Mouse (Mus musculus) midbrain, postnatal 0 days (tissue): ENCODE data around the gene Gprasp2. TPM values are rescaled to one million over a fixed set of nuclear protein-coding genes. Genes with fewer than 3 reads are reported as not detected.

Experiments used
- ATAC-seq: fragments of 200-750 bp; cut with Nextera tagmentation; 2 replicates; pipeline ENCODE4 v1.8.0; 2017; ENCODE audit warnings: moderate number of reproducible peaks, mild to moderate bottlenecking, moderate TSS enrichment, moderate library complexity; ENCODE audit not compliant: low FRiP score
- DNase-seq: peaks from one replicate; pipeline ENCODE4 v3.0.0-alpha.2; 2015; ENCODE audit warnings: low spot score
- H3K27ac ChIP-seq: fragments of 300-500 bp; sonication (generic); 2 replicates; pipeline ENCODE4 v1.5.1; 2014; ENCODE audit warnings: low read depth, mild to moderate bottlenecking, low read length, mixed read lengths
- H3K27me3 ChIP-seq: fragments of 300-500 bp; sonication (generic); 2 replicates; pipeline ENCODE4 v1.6.1; 2014; ENCODE audit warnings: low read length, control low read depth, mixed read lengths; ENCODE audit not compliant: insufficient read depth
- H3K36me3 ChIP-seq: fragments of 300-500 bp; sonication (generic); 2 replicates; pipeline ENCODE4 v1.6.1; 2014; ENCODE audit warnings: low read length, control low read depth, mixed read lengths; ENCODE audit not compliant: insufficient read depth
- H3K4me1 ChIP-seq: fragments of 300-500 bp; sonication (generic); 2 replicates; pipeline ENCODE4 v1.6.1; 2014; ENCODE audit warnings: mild to moderate bottlenecking, control low read depth, antibody characterized with exemption, low read length, mixed read lengths; ENCODE audit not compliant: insufficient read depth
- H3K4me2 ChIP-seq: fragments of 300-500 bp; sonication (generic); 2 replicates; pipeline ENCODE4 v1.6.1; 2014; ENCODE audit warnings: low read depth, mild to moderate bottlenecking, low read length, mixed read lengths; ENCODE audit not compliant: poor library complexity, severe bottlenecking
- H3K4me3 ChIP-seq: fragments of 300-500 bp; sonication (generic); 2 replicates; pipeline ENCODE4 v1.5.1; 2014; ENCODE audit warnings: low read depth, mild to moderate bottlenecking, low read length, moderate library complexity
- H3K9ac ChIP-seq: fragments of 300-500 bp; sonication (generic); replicated peaks from 2 replicates; pipeline ENCODE4 v1.6.1; 2014; ENCODE audit warnings: mild to moderate bottlenecking, low read length, moderate library complexity, mixed read lengths; ENCODE audit not compliant: poor library complexity, severe bottlenecking
- H3K9me3 ChIP-seq: fragments of 300-500 bp; sonication (generic); 2 replicates; pipeline ENCODE4 v1.6.1; 2016; ENCODE audit warnings: low read length, control low read depth
- CTCF ChIP-seq: IDR thresholded peaks from 2 replicates; pipeline ENCODE4 v1.5.1; 2016; ENCODE audit warnings: antibody characterized with exemption, mild to moderate bottlenecking
- WGBS: fragments of 180-500 bp; shearing (Covaris S2); extraction: QIAGEN DNeasy Blood & Tissue Kit; methylation state at CpG from one replicate; pipeline ENCODE4 v1.1.7; 2014; 5-methylcytosine and 5-hydroxymethylcytosine counted together
- polyA plus RNA-seq: library from polyadenylated mRNA; unstranded; fragments of >200 nt; fragmentation: Nextera tagmentation; extraction: Ambion mirVana; gene quantifications from 2 replicates; pipeline ENCODE4 v1.2.1, GENCODE M21; 2015
- total RNA-seq: library from RNA; depleted of rRNA; stranded (reverse); fragments of >200 nt; gene quantifications from 2 replicates; pipeline ENCODE4 v1.2.3, GENCODE M21; 2014; rRNA removed

The Gprasp2 gene
- total and polyA plus RNA-seq, 2 experiments from 2014 or later: 198 to 285 TPM

- no peak for DNase-seq
- Histone ChIP-seq H3K9ac (no peak overlapping the region), H3K4me1 (no peaks in the 10 kb centered on the region), H3K4me3 (no peak overlapping the region), H3K4me2 (no peak overlapping the region), H3K27ac (no peak overlapping the region), H3K27me3 (no peaks in the 10 kb centered on the region), H3K36me3 (no peaks in the 10 kb centered on the region), H3K9me3 (no peaks in the 10 kb centered on the region)
- WGBS: 84% methylated on average over 1 of the region's 1 CpGs
- TF ChIP-seq CTCF: no peak
- no peak for ATAC-seq
These were observed 37.8 kb downstream of the Gprasp2 start for GRCm38 (mm10) chrX:135876679-135877078.

- Histone ChIP-seq H3K27ac (no peak overlapping the region), H3K27me3 (no peaks in the 10 kb centered on the region), H3K36me3 (no peaks in the 10 kb centered on the region), H3K4me3 (no peak overlapping the region), H3K4me1 (no peaks in the 10 kb centered on the region), H3K4me2 (no peak overlapping the region), H3K9ac (no peak overlapping the region), H3K9me3 (no peaks in the 10 kb centered on the region)
- WGBS: 100% methylated on average over 1 of the region's 1 CpGs
- TF ChIP-seq CTCF: no peak
- no peak for ATAC-seq
- DNase-seq: no peak
These were observed 40.8 kb downstream of the Gprasp2 start for GRCm38 (mm10) chrX:135879626-135880025.

GRCm38 (mm10) chrX:135885411-135886233 lies 46.8 kb downstream of the Gprasp2 start:
- Histone ChIP-seq H3K36me3 (peaks cover 6% of the 10 kb centered on the region; the same call in 1 of the 2 replicates), H3K4me1 (no peaks in the 10 kb centered on the region), H3K4me3 (peak overlapping the region; percentile 61), H3K27me3 (no peaks in the 10 kb centered on the region), H3K9ac (peak overlapping the region; percentile 70), H3K4me2 (peak overlapping the region; percentile 47), H3K27ac (peak overlapping the region; percentile 86), H3K9me3 (no peaks in the 10 kb centered on the region)
- 24% methylated on average over 38 of the region's 41 CpGs for WGBS
- peak; percentile 28 for TF ChIP-seq CTCF
- peak; percentile 90 for DNase-seq
- peak; percentile 97 for ATAC-seq

- ATAC-seq (peak; percentile 25; the same call in 1 of the 2 replicates), DNase-seq (peak; percentile 4)
- peak overlapping the region; percentile 47 for H3K4me2 ChIP-seq
- WGBS: 23% methylated on average over 10 of the region's 11 CpGs
- peak overlapping the region; percentile 61 for H3K4me3 ChIP-seq
- TF ChIP-seq CTCF: no peak
- no peaks in the 10 kb centered on the region for H3K9me3 ChIP-seq
- H3K27ac ChIP-seq: peak overlapping the region; percentile 86
- peak overlapping the region; percentile 70 for H3K9ac ChIP-seq
- H3K4me1 ChIP-seq: no peaks in the 10 kb centered on the region
- H3K36me3 ChIP-seq: peaks cover 6% of the 10 kb centered on the region; the same call in 1 of the 2 replicates
- H3K27me3 ChIP-seq: no peaks in the 10 kb centered on the region
These were observed 47.4 kb downstream of the Gprasp2 start for GRCm38 (mm10) chrX:135886234-135886585.

Other genes starting within 250 kb of the Gprasp2 start
- not detected in 2 replicates for gene Nxf7, start 240.3 kb upstream of the Gprasp2 start, total RNA-seq
- gene Nxf7, start 240.3 kb upstream of the Gprasp2 start, polyA plus RNA-seq: not detected in 2 replicates
- not detected in 2 replicates for gene Prame, start 211.3 kb upstream of the Gprasp2 start, total RNA-seq
- gene Prame, start 211.3 kb upstream of the Gprasp2 start, polyA plus RNA-seq: not detected in 2 replicates
- gene Tcp11x2, start 145.2 kb upstream of the Gprasp2 start, total RNA-seq: not detected in 2 replicates
- 0.09 TPM in 1 of 2 replicates, not detected in the other for gene Tcp11x2, start 145.2 kb upstream of the Gprasp2 start, polyA plus RNA-seq
- not detected in 2 replicates for gene Tmsb15a, start 113.8 kb upstream of the Gprasp2 start, total RNA-seq
- gene Tmsb15a, start 113.8 kb upstream of the Gprasp2 start, polyA plus RNA-seq: not detected in 2 replicates
- 13.1 and 22.9 TPM in 2 replicates for gene Armcx5, start 96.3 kb upstream of the Gprasp2 start, total RNA-seq
- gene Armcx5, start 96.3 kb upstream of the Gprasp2 start, polyA plus RNA-seq: 23.8 and 31.7 TPM in 2 replicates
- 378 and 474 TPM in 2 replicates for gene Gprasp1, start 96.3 kb upstream of the Gprasp2 start, total RNA-seq
- gene Gprasp1, start 96.3 kb upstream of the Gprasp2 start, polyA plus RNA-seq: 288 and 301 TPM in 2 replicates
- 69.9 and 80.2 TPM in 2 replicates for gene Bhlhb9, start 41.4 kb upstream of the Gprasp2 start, total RNA-seq
- gene Bhlhb9, start 41.4 kb upstream of the Gprasp2 start, polyA plus RNA-seq: 106 and 109 TPM in 2 replicates
- gene Arxes2, start 154.8 kb downstream of the Gprasp2 start, total RNA-seq: 238 and 253 TPM in 2 replicates
- gene Arxes2, start 154.8 kb downstream of the Gprasp2 start, polyA plus RNA-seq: 387 and 388 TPM in 2 replicates
- 73.3 and 85.3 TPM in 2 replicates for gene Arxes1, start 194.3 kb downstream of the Gprasp2 start, total RNA-seq
- 228 and 243 TPM in 2 replicates for gene Arxes1, start 194.3 kb downstream of the Gprasp2 start, polyA plus RNA-seq
- 294 and 349 TPM in 2 replicates for gene Bex2, start 229.2 kb downstream of the Gprasp2 start, total RNA-seq
- gene Bex2, start 229.2 kb downstream of the Gprasp2 start, polyA plus RNA-seq: 1,179 and 1,237 TPM in 2 replicates
- 0.14 and 0.71 TPM in 2 replicates for gene Nxf3, start 246.2 kb downstream of the Gprasp2 start, total RNA-seq
- 0.05 and 0.10 TPM in 2 replicates for gene Nxf3, start 246.2 kb downstream of the Gprasp2 start, polyA plus RNA-seq